Mouse (Mus musculus) Patski (cell line): ENCODE data around the gene Tmem262. TPM values are rescaled to one million over a fixed set of nuclear protein-coding genes. Genes with fewer than 3 reads are reported as not detected.

Experiments
- ATAC-seq: fragments of 100-300 bp; one replicate; pipeline ENCODE4 v1.8.0; 2021
- CTCF ChIA-PET: fragments of 350-600 bp; sonication (Branson Sonifier 250); formaldehyde crosslinking; loops from one replicate; lab custom pipeline; 2022; ENCODE audit warnings: inconsistent platforms; lab: Charles Lee
- POLR2A ChIA-PET: fragments of 350-600 bp; sonication (Branson Sonifier 250); formaldehyde crosslinking; loops from one replicate; lab custom pipeline; 2022; ENCODE audit warnings: antibody characterized with exemption, inconsistent platforms; lab: Charles Lee
- DNase-seq: peaks from one replicate; pipeline ENCODE4 v3.0.0-alpha.2; 2011; ENCODE audit warnings: low read depth, low spot score
- H3K27me3 ChIP-seq: fragments of 371-371 bp; one replicate; pipeline ENCODE4 v1.5.1; 2021
- CTCF ChIP-seq: fragments of 100-300 bp; IDR thresholded peaks from one replicate; pipeline ENCODE4 v1.5.1; 2021
- in situ Hi-C: fragments of 300-500 bp; cut with MboI; formaldehyde crosslinking; loops from 3 replicates; pipeline ENCODE4 v1.11.1; 2018; ENCODE audit warnings: low pct_unique_long_range_greater_than_20kb, mixed read lengths
- polyA plus RNA-seq: library from polyadenylated mRNA; unstranded; gene quantifications from one replicate; pipeline ENCODE4 v1.2.3, GENCODE M21; 2021

Gene Tmem262
- polyA plus RNA-seq, 1 experiment from 2014 or later = 0.15 TPM

DNA sequence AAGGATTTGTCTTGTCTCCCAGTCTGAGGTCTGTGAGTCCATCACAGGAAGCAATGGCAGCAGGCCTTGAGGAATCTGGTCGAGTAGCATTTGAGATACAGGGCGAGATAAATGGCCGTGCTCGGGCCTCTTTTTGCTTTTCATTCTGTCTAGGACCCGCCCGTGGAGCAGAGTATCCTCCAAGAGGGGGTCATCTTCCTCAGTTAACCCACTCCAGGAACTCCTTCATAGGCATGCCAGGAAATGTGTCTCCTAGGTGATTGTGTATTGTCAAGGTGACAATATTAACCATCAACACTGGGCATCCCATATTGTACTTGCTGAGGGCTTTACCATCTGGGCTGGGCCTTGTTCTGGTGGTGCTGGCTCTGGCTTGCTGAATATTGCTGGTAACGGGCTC lies 14.3 kb downstream of the Tmem262 start, which contains the start of gene AC131692.1:
Gene AC131692.1, plus strand, starts transcription at position 301 of the 400 bp plus-strand sequence.
- ATAC-seq (no peak), DNase-seq (no peak)
- POLR2A ChIA-PET = no interaction called here
- no peaks in the 10 kb centered on the region for H3K27me3 ChIP-seq
- TF ChIP-seq CTCF = no peak
- in situ Hi-C loops = no loop called here
- CTCF ChIA-PET = no interaction called here

DNA sequence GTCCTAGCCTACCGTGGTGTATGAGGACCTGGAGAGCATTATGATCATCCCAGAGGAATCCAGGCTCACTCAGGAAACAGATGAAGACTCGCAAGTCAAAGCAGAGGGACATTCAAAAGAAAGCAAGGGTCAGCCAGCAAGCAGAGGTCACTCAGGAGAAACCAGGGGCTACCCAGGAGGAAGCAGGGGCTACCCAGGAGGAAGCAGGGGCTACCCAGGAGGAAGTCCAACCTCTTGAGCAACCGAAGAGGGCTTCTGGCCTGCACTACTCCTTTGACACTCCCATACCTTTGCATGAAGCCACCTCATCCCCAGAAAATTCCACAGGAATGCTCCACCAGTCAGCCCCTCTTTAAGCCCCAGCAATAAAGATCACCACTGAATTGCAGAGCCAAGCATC lies 18.0 kb downstream of the Tmem262 start:
- H3K27me3 ChIP-seq = no peaks in the 10 kb centered on the region
- ATAC-seq (no peak), DNase-seq (no peak)
- in situ Hi-C loops = no loop called here
- POLR2A ChIA-PET = interaction anchor here (0.7 kb wide), 1 partner anchor 37 kb away, joined by 3 read pairs; no protein-coding TSS in a partner anchor
- CTCF ChIA-PET = no interaction called here
- TF ChIP-seq CTCF = no peak

DNA sequence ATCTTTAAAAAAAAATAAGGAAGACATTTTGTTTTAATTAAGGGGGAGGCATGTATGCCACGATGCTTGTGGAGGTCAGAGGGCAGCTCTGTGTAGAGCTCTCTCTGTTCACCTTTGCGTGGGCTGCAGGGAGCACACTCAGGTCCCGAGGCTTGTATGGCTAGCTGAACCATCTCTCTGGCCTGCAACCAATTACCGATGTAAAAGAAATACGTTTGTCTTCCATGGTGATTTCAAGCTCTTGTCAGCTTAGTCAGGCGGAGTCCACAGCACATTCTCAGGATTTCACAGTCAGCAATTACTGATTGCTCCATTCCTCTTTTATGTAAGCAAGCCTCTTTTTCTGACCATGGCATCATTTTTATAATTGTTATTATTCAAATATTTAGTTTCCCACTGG lies 21.4 kb downstream of the Tmem262 start:
- TF ChIP-seq CTCF = no peak
- no peak for ATAC-seq
- no peaks in the 10 kb centered on the region for H3K27me3 ChIP-seq
- POLR2A ChIA-PET = no interaction called here
- CTCF ChIA-PET = no interaction called here
- DNase-seq = no peak
- in situ Hi-C loops = no loop called here

DNA sequence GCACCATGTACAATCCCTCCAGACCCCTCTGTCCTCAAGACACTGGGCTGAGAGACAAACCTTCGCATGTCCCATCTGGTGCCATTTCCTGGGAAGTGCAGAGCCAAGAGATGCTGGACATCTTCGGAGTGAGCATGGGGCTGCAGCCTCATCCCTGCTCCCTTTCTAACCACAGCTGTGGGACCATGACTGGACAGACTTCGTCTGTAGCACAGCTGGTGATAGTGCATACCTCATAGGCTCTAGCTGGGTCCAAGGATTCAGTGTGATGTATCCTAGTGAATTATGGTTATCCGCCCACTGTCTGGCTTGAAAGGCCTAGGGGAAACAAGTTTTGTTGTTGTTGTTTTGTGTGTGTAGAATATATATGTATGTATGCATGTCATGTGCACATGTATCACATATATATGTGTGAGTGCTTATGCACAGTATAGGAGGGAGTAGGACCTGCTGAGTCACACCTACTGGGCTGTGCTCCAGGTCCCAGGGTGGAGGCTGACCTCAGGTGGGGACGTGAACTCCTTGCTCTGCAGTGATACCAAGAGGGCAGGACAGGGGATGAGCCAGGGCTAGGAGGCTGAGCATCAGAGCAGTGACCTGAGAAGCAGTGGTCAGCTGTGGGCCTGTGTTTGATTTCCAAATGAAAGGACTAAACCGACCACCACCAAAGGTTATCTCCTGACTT lies 22.5 kb downstream of the Tmem262 start:
- POLR2A ChIA-PET = no interaction called here
- in situ Hi-C loops = no loop called here
- TF ChIP-seq CTCF = no peak
- no peaks in the 10 kb centered on the region for H3K27me3 ChIP-seq
- ATAC-seq (no peak), DNase-seq (no peak)
- CTCF ChIA-PET = interaction anchor here (1.1 to 1.3 kb wide), 2 partner anchors 11 to 127 kb away, joined by 3 to 4 read pairs; no protein-coding TSS in a partner anchor

DNA sequence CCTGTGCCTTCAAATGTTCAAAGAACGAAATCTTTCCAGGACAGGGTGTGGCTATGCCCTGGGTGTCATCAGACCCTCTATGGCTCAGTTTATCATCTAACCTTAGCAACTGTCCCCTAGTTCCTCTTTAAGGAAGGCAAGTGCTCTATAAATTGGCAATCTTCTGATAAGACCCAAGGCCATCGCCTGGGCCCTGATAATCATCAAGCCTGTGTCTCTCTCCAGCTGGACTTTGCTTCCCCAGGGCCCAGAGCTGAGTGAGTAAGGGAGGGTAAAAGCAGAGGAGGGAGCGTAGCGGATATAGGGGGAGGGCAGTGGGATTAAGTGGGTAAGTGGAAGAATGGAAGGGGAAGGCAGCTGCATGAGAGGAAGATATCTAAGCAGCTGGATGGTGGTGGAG lies 24.6 kb downstream of the Tmem262 start:
- ChIA-PET CTCF (interaction anchor here (1.1 kb wide), 1 partner anchor 9 kb away, joined by 4 read pairs; no protein-coding TSS in a partner anchor), POLR2A (no interaction called here)
- in situ Hi-C loops = no loop called here
- TF ChIP-seq CTCF = no peak
- no peak for ATAC-seq
- DNase-seq = no peak
- H3K27me3 ChIP-seq = no peaks in the 10 kb centered on the region

DNA sequence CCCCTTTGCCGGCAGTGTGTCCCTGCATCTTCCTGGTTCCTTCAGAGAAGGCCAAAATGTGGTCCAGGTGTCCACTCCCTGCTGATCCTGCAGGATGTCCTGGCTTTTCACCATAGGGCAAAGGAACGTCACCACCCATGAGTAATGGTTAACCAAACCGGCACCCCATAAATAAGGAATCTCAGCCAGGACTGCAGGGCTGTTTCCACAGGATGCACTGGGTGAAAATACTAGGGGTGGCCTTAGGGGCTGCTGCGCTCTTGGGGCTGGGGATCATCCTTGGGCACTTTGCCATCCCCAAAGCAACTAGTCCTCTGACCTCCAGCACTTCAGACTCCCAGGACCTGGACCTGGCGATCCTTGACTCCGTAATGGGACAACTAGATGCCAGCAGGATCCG lies 25.8 kb downstream of the Tmem262 start, which contains the start of gene Naaladl1:
Gene Naaladl1, plus strand, starts transcription at position 197 of the 400 bp plus-strand sequence.
- ChIA-PET CTCF (interaction anchor here (0.6 kb wide), 1 partner anchor 10 kb away, joined by 3 read pairs; no protein-coding TSS in a partner anchor), POLR2A (no interaction called here)
- H3K27me3 ChIP-seq = no peaks in the 10 kb centered on the region
- DNase-seq = no peak
- no peak for TF ChIP-seq CTCF
- no peak for ATAC-seq
- in situ Hi-C loops = no loop called here

- H3K27me3 ChIP-seq = no peaks in the 10 kb centered on the region
- no peak for TF ChIP-seq CTCF
- no peak for DNase-seq
- no peak for ATAC-seq
- POLR2A ChIA-PET = no interaction called here
- CTCF ChIA-PET = no interaction called here
- in situ Hi-C loops = no loop called here
Observed at GRCm38 (mm10) chr19:6113116-6113515, 33.3 kb downstream of the Tmem262 start.

- ChIA-PET CTCF (interaction anchor here (0.6 to 2.3 kb wide), 2 partner anchors 10 to 49 kb away, joined by 3 to 7 read pairs; no protein-coding TSS in a partner anchor), POLR2A (interaction anchor here (1.0 kb wide), 1 partner anchor 247 kb away, joined by 4 read pairs; no protein-coding TSS in a partner anchor)
- TF ChIP-seq CTCF = no peak
- DNase-seq (no peak), ATAC-seq (no peak)
- no peaks in the 10 kb centered on the region for H3K27me3 ChIP-seq
- in situ Hi-C loops = no loop called here
Observed at GRCm38 (mm10) chr19:6116113-6116850, 36.4 kb downstream of the Tmem262 start.

DNA sequence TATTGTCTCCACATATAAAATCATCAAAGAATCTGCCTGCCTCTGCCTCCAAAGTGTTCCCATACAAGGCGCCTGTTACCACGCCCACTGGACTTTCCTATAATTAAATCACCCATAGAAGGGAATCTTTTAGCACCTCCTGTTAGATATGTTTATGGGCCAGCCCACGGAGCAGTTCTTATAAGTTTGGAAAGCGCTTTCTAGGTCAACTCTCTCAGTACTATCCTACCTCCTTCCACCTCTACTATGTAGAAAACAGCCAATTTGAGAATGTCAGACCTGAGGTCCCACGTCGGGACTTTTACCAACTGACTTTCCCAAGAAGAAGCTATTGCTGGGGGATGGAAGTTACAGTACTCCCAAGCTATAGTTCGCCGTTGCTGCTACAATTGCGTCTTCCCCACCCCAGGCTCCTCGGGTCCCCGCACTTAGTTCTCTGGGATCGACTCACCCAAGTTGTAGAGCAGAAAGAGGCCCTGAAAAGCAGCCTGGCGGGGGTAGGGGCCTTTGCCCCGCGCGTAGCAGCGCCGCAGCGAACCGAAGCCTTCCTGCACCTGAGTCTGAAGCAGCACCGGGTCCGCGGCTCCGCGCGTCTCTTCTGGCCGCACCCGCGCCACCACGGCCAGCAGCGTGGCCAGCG lies 37.6 kb downstream of the Tmem262 start:
- ChIA-PET POLR2A (interaction anchor here (1.0 to 1.5 kb wide), 4 partner anchors 10 to 71 kb away, joined by 3 to 5 read pairs (median 3); partner anchors contain the start of genes Syvn1 and Vps51), CTCF (no interaction called here)
- H3K27me3 ChIP-seq = no peaks in the 10 kb centered on the region
- ATAC-seq = peak; percentile 23
- TF ChIP-seq CTCF = no peak
- in situ Hi-C loops = no loop called here
- no peak for DNase-seq
